Mouse (Mus musculus): ENCODE data around the gene Olfr270.
A peak's percentile ranks its signal among the peaks of the same experiment; 100 is the strongest.

Gene Olfr270

GRCm38 (mm10) chr4:52964247-52964646 is at the start of gene Olfr270:
TSS of gene Olfr270 (plus strand) at chr4:52964547.
- no peak for DNase-seq (ENCODE audit: low spot score in 2 of 2)

DNA sequence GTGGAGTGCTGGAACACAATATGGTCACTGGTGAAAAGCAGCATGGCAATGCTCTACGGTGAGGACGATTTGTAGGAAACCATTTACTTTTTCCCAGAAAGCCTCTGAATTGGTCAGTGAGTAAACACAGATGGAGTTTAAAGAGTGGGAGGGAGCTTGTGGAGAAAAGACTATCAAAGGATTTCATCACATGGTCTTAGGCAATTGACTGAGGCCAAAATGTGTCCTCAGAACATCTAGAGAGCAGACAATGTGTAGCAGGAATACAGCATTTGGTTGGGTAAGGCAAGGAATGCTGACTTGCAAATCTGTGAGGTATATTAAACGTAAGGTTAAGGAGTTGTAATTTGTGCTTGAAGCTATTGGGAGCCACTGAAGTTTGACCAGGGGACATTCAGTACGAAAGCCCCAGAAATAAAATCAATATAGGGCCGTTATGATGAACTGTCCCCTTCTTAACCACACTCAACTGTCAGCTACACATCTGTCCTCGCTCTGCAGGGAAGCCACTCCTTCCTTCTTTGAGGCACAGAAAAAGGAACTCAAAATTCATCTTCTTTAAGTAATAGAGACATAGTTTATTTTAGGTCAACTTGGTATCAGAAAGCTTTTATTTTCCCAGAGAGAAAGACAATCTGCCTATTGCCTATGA is 47.6 kb upstream of the Olfr270 start:
- no peak for DNase-seq (ENCODE audit: low spot score in 2 of 2)

DNA sequence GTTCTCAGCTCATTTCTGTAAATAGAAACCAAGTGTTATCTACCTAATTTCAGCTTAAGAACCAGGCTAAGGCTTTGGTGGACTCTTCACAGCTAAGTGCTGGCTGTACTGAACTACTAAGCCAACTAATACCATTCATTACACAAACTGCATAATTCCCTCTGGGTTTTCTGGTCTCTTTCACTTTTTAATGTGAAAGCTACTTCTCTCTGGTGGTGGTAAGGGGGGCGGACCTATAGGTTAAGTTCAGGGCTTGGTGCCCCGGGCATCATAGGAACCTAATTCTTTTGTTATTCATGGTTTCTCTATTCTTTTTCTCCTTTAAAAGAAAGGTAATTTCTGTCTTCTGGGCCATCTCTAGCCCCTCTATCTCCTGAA is 47.0 kb upstream of the Olfr270 start:
- DNase-seq (ENCODE audit: low spot score in 2 of 2): no peak

- DNase-seq (ENCODE audit: low spot score in 2 of 2): no peak
Observed at GRCm38 (mm10) chr4:52919078-52919477, 45.3 kb upstream of the Olfr270 start, which contains the start of gene Olfr272. TSS of gene Olfr272 (minus strand) at chr4:52919178.

DNA sequence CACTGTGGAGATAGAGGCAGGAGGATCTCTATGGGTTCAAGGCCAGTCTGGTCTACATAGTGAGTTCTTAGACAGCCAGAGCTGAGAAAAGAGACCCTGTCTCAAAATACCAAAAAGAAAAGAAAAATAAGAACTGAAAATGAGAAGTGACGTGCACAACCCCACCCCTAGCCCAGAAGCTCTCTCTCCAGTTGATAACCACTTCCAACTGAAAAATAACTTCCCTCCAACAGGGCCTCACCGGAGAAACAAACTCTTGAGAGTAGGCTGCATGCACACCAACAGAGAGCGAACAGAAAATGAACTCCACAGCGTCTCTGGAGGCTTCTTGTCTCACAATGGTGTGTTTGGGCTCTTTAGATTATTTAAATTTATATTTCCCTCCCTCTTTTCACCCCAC is 33.9 kb upstream of the Olfr270 start:
- no peak for DNase-seq (ENCODE audit: low spot score in 2 of 2)

DNA sequence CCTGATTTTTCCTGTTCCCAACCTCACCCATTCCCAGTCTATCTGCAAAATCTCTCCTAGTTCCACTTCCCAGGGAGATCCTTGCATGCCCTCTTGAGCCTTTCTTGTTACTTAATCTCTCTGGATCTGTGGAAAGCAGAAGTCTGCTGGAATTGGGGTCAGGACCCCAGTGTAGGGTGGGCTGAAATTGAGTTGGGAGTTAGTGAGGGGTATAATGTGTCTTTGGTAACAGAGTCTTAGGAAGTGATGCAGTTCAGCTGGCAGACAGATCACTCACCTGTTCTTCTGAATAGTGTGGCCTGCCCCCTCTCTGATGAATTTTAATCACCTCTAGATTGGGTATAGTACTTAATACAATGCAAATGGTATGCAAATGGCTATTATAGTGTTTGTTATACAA is 17.7 kb upstream of the Olfr270 start:
- DNase-seq (ENCODE audit: low spot score in 2 of 2): no peak

- DNase-seq (ENCODE audit: low spot score in 2 of 2): no peak
Observed at GRCm38 (mm10) chr4:52949005-52949404, 15.3 kb upstream of the Olfr270 start.

DNA sequence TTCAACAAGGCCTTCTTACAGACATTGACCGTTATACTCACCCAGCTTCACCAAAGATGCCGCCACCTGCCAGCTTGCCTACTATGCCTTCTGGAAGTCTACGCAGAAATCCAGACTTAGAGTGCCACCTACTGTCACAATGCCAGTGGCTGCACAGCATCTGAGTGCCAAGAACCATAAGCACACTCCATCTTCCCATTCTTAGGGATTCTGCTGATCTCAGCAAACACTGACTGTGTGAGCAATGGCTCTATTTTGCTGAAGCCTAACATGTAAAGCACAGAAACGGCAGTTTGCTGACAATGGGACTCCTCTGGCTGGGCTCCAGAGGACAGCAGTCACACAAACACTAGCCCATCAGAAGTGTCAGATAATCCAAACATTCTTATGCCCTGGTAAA is 5.7 kb upstream of the Olfr270 start:
- DNase-seq (ENCODE audit: low spot score in 2 of 2): no peak

GRCm38 (mm10) chr4:52985216-52985615 is 20.9 kb downstream of the Olfr270 start:
- no peak for DNase-seq (ENCODE audit: low spot score in 2 of 2)

DNA sequence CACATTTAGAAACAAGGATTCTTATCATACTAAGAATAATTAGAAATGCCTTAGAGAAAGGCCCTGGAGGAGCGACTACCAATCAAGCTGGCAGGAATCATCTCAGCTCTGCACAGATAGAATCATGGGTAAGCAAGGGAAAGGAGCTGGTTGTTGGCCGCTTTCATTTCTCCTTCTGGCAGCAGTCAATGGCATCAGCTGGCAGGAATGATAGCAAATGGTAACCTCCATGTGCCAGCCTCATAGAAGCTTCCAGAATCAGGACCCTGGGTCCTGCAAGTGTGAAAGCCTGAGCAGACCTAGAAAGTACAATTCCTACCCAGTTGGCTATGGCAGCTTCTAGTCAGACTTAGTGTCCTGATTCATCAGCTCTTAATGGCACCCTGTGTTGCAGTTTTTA is 21.9 kb downstream of the Olfr270 start:
- DNase-seq (ENCODE audit: low spot score in 2 of 2): no peak

GRCm38 (mm10) chr4:52989248-52989647 is 24.9 kb downstream of the Olfr270 start, which contains the start of gene Nipsnap3a:
TSS of gene Nipsnap3a (plus strand) at chr4:52989272.
- no peak for DNase-seq (ENCODE audit: low spot score in 2 of 2)

DNA sequence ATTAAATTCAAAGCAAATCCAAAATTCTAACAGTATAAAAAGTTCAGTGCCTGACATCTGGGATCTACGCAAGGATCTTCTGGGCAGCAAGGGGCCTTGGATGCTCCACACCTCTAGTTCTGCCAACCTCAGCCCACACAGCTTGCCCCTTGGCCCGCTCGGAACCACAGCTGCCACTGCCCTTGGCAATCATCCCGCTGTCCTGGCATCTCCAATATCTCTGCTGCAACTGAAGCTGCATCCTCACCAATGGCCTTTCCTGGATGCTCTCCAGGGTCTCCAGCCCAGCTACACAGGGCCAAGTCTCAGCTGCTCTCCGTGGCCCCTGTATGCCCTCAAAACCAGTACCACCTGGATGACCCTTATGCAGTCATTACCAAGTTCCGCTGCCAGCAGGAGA is 35.1 kb downstream of the Olfr270 start:
- no peak for DNase-seq (ENCODE audit: low spot score in 2 of 2)

- no peak for DNase-seq (ENCODE audit: low spot score in 2 of 2)
Observed at GRCm38 (mm10) chr4:53000154-53000553, 35.8 kb downstream of the Olfr270 start.

- no peak for DNase-seq (ENCODE audit: low spot score in 2 of 2)
Observed at GRCm38 (mm10) chr4:53009183-53009582, 44.8 kb downstream of the Olfr270 start.

- DNase-seq (ENCODE audit: low spot score in 2 of 2): no peak
Observed at GRCm38 (mm10) chr4:53009871-53010270, 45.5 kb downstream of the Olfr270 start.

GRCm38 (mm10) chr4:53011732-53012361 is 47.5 kb downstream of the Olfr270 start, which contains the start of gene Nipsnap3b:
TSS of gene Nipsnap3b (plus strand) at chr4:53011880.
- DNase-seq (ENCODE audit: low spot score in 2 of 2): peak; percentile 92 to 96

DNA sequence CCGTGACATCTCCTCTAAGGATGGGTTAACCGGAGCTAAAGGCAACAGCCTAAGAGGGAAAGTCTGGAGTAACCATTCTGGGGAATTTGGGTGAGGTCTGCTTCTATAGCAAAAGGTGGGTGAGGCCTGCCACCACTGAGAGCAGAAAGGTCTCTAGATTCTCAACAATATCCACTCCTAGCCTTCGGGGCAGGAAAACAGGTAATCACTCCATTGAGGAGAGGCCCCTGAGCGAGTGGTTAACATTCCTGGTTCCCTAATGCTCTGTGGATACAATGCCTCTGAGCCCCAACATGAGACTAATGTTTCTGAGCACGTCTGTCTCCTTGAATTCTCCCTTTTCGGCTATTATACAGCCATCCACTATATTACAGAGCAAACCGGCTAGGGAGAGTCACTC is 50.1 kb downstream of the Olfr270 start:
- DNase-seq (ENCODE audit: low spot score in 2 of 2): no peak

- DNase-seq (ENCODE audit: low spot score in 2 of 2): no peak
Observed at GRCm38 (mm10) chr4:53015024-53015423, 50.7 kb downstream of the Olfr270 start.

GRCm38 (mm10) chr4:53018392-53018791 is 54.0 kb downstream of the Olfr270 start:
- DNase-seq (ENCODE audit: low spot score in 2 of 2): no peak

Measured in urinary bladder, postnatal 36 days (tissue).